Mouse (Mus musculus) lung, embryonic 15.5 days (tissue): ENCODE data around the gene Col5a2. TPM values are rescaled to one million over a fixed set of nuclear protein-coding genes. Genes with fewer than 3 reads are reported as not detected.
"Not testable (repeated sequence)": the region's sequence is repeated elsewhere in the genome, so short reads cannot be mapped to it uniquely, and the experiment has no call there.

Experiments
- ATAC-seq: fragments of 200-750 bp; cut with Nextera tagmentation; 2 replicates; pipeline ENCODE4 v1.8.0; 2017; ENCODE audit warnings: moderate number of reproducible peaks, borderline replicate concordance; ENCODE audit not compliant: low FRiP score, low TSS enrichment; ENCODE audit errors: extremely low read depth
- H3K27ac ChIP-seq: fragments of 300-500 bp; sonication (generic); 2 replicates; pipeline ENCODE4 v1.5.1; 2015; ENCODE audit warnings: moderate library complexity, mild to moderate bottlenecking, inconsistent platforms
- H3K27me3 ChIP-seq: fragments of 300-500 bp; sonication (generic); 2 replicates; pipeline ENCODE4 v1.6.1; 2015; ENCODE audit warnings: inconsistent platforms
- H3K36me3 ChIP-seq: fragments of 300-500 bp; sonication (generic); 2 replicates; pipeline ENCODE4 v1.6.1; 2015; ENCODE audit warnings: inconsistent platforms
- H3K4me1 ChIP-seq: fragments of 300-500 bp; sonication (generic); 2 replicates; pipeline ENCODE4 v1.6.1; 2015; ENCODE audit warnings: inconsistent platforms
- H3K4me2 ChIP-seq: fragments of 300-500 bp; sonication (generic); 2 replicates; pipeline ENCODE4 v1.6.1; 2015; ENCODE audit warnings: inconsistent platforms, mild to moderate bottlenecking, moderate library complexity
- H3K4me3 ChIP-seq: fragments of 300-500 bp; sonication (generic); 2 replicates; pipeline ENCODE4 v1.5.1; 2015; ENCODE audit warnings: mild to moderate bottlenecking, inconsistent platforms
- H3K9ac ChIP-seq: fragments of 300-500 bp; sonication (generic); 2 replicates; pipeline ENCODE4 v1.6.1; 2015; ENCODE audit warnings: inconsistent platforms
- H3K9me3 ChIP-seq: fragments of 300-500 bp; sonication (generic); 2 replicates; pipeline ENCODE4 v1.6.1; 2016; ENCODE audit warnings: inconsistent platforms
- WGBS: fragments of 180-500 bp; shearing (Covaris S2); methylation state at CpG from one replicate; pipeline ENCODE4 v1.1.7; 2015; 5-methylcytosine and 5-hydroxymethylcytosine counted together
- polyA plus RNA-seq: library from polyadenylated mRNA; unstranded; fragments of >200 nt; fragmentation: Nextera tagmentation; extraction: Ambion mirVana; gene quantifications from 2 replicates; pipeline ENCODE4 v1.2.1, GENCODE M21; 2015

Col5a2 gene
- polyA plus RNA-seq, 1 experiment from 2014 or later: 85.9 TPM

DNA sequence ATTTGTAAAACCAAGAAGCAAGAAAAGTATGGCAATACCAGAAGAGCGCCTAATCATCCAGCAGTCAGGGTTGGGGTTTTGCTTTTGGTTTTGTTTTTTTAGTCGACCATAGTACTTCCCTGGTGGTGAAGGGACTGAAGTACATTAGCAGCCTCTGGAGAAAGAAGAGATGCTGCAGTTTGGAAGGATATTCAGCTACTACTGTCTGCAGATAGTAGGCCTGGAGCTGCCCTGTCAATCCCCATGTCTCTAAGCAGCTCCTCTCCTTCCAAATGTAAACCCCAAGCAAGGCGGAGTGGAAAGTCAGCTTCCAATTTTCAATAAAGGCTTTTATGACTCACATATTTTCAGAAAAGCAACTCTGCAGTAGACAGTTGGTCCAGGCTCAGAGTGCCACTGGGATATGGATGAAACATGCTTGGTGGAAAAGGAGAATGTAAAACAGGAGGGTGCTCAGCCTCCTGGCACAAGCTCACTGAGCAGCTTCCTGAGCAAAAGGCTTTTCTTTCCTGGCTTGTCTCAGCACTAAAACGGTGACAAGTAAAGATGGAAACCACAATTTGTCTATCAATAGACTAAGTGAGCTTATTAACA lies 10.9 kb downstream of the Col5a2 start:
- no peaks in the 10 kb centered on the region for H3K9me3 ChIP-seq
- ATAC-seq: no peak
- H3K27me3 ChIP-seq: no peaks in the 10 kb centered on the region
- no peak overlapping the region for H3K4me2 ChIP-seq
- H3K4me3 ChIP-seq: no peak overlapping the region
- WGBS: 80% methylated on average over 4 of the region's 4 CpGs
- no peak overlapping the region for H3K27ac ChIP-seq
- H3K36me3 ChIP-seq: no peaks in the 10 kb centered on the region
- no peak overlapping the region for H3K9ac ChIP-seq
- no peaks in the 10 kb centered on the region for H3K4me1 ChIP-seq

DNA sequence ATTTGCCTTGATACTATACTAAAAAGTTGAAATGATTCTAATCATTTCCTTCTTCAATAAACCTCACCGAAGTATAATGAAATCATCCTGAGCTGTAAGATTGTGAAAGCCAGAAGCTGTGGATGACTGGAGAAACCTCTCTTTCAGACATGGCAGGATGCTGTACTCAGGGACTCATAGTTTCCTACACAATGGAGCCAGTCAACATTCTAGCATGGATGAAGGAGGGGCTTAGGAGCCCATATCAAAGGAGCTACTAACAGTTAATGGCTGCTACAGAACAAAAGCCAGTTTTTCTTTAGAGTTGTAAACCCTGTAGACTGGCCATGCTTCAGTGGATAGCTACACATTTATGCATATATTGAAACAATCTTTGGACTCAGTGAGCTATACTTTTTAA lies 12.6 kb downstream of the Col5a2 start:
- Histone ChIP-seq H3K4me2 (no peak overlapping the region), H3K9me3 (no peaks in the 10 kb centered on the region), H3K4me1 (no peaks in the 10 kb centered on the region), H3K27me3 (no peaks in the 10 kb centered on the region), H3K36me3 (no peaks in the 10 kb centered on the region), H3K4me3 (no peak overlapping the region), H3K27ac (no peak overlapping the region), H3K9ac (no peak overlapping the region)
- 94% methylated on average over 1 of the region's 1 CpGs for WGBS
- ATAC-seq: no peak

DNA sequence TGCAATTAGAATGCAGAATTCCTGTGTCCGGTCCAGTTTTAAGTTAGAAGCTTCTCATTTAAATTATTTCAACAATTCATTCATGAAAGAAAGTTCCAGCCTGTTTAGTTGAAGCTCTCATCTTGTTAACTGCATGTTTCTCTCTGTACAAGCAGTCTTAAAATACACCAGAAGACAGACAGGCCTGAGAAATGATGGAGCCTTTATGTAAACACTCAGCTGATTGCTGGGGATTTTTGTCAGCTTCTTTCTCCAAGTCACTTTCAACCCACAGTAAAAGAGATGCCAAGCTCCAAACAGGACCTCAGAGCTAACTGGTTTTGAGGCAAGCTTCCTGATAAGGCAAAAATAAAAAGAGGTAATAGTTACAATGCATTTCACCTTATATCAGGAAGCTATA lies 14.8 kb downstream of the Col5a2 start:
- ATAC-seq: no peak

DNA sequence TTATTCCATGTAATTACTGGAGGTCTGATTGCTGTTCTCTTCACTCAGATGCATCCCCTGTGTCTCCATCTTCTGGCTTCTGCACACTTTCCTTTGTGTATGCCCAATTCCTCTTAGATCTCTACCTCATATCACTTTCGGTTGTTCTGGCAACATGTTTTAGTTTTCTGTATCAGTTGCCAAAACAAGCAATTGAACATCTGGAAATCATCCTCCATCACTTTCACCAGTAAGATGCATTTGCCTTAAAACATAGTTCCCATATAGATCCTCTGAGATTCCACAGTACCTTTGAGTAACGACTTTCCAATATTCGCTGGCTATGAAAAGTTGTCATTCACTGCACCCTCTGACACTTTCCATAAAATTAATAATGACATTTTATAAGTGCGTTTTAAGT lies 20.1 kb downstream of the Col5a2 start:
- no peaks in the 10 kb centered on the region for H3K27me3 ChIP-seq
- H3K36me3 ChIP-seq: no peaks in the 10 kb centered on the region
- no peak for ATAC-seq
- no peak overlapping the region for H3K4me3 ChIP-seq
- no peaks in the 10 kb centered on the region for H3K4me1 ChIP-seq
- H3K9me3 ChIP-seq: no peaks in the 10 kb centered on the region
- 66% methylated on average over 4 of the region's 4 CpGs for WGBS
- H3K4me2 ChIP-seq: no peak overlapping the region
- H3K9ac ChIP-seq: no peak overlapping the region
- no peak overlapping the region for H3K27ac ChIP-seq

More for the DNA sequence above, 14.8 kb downstream of the Col5a2 start:
- Histone ChIP-seq H3K36me3 (no peaks in the 10 kb centered on the region), H3K27me3 (no peaks in the 10 kb centered on the region), H3K9ac (no peak overlapping the region), H3K4me1 (no peaks in the 10 kb centered on the region), H3K27ac (no peak overlapping the region), H3K9me3 (no peaks in the 10 kb centered on the region), H3K4me3 (no peak overlapping the region), H3K4me2 (no peak overlapping the region)
- WGBS: 58% methylated on average over 1 of the region's 1 CpGs

DNA sequence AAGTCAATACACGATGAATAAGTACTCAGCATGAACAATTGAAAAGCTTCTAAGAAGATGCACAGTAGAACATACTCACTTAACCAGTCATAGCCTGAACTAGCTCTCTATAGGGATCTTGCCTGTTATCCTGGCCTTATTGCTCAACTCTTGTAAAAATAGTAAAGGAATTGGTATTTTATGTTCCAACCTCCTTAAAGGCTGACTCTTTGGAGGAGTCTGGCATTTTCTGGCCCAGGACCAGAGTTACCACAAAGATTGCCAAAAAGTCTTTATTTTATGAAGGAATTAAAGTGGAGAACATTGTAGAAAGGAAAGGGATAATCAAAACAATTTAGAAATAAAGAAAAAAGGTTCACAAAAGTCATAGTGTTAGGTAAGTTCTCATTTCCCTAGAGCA lies 21.2 kb downstream of the Col5a2 start:
- H3K4me1 ChIP-seq: no peaks in the 10 kb centered on the region
- no peak overlapping the region for H3K4me2 ChIP-seq
- no peak overlapping the region for H3K9ac ChIP-seq
- H3K9me3 ChIP-seq: no peaks in the 10 kb centered on the region
- no peaks in the 10 kb centered on the region for H3K27me3 ChIP-seq
- H3K27ac ChIP-seq: no peak overlapping the region
- H3K36me3 ChIP-seq: no peaks in the 10 kb centered on the region
- no peak overlapping the region for H3K4me3 ChIP-seq
- no peak for ATAC-seq
- WGBS: 77% methylated on average over 1 of the region's 1 CpGs

DNA sequence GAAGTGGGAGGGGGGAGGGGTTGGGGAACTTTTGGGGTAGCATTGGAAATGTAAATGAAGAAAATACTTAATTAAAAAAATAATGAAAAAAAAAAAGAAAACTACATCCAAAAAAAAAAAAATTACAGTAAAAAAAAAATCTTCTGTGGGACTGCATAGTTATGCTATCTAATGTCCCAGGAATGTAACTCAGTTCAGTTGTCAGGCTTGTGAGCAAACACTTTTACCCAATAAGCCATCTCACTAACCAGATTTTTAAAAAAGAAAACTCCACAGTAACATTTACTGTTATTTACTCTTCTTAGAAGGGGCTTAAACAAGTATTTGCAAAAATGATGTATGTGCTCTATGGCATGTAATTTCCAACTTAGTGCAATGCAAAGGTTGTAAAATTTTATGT lies 24.0 kb downstream of the Col5a2 start:
- Histone ChIP-seq H3K4me3 (no peak overlapping the region), H3K9ac (no peak overlapping the region), H3K4me1 (no peaks in the 10 kb centered on the region), H3K36me3 (no peaks in the 10 kb centered on the region), H3K27ac (peak overlapping the region; percentile 11; the same call in 1 of the 2 replicates), H3K9me3 (no peaks in the 10 kb centered on the region), H3K4me2 (no peak overlapping the region), H3K27me3 (no peaks in the 10 kb centered on the region)
- no peak; the same call in 1 of the 2 replicates for ATAC-seq

DNA sequence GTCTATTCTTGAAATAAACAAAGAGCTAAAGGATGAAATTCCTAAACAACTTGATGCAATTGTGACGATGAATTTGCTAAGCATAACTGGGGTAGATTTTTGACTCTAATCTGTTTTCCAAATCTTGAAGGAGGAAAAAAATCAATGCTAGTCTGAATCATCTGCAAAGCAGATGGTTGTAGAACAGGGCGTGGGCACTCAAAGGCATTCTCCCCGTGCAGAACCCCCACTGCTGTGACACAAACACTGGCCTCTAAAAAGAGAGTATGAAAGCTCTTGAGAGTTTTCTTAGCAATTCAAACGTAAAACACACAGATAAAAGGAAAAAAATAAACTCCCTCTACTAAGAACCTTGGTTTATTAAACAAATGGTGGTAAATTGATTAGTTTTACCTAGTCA lies 30.3 kb downstream of the Col5a2 start:
- H3K27me3 ChIP-seq: no peaks in the 10 kb centered on the region
- H3K27ac ChIP-seq: no peak overlapping the region
- no peaks in the 10 kb centered on the region for H3K9me3 ChIP-seq
- 48% methylated on average over 4 of the region's 4 CpGs for WGBS
- ATAC-seq: no peak
- no peak overlapping the region for H3K9ac ChIP-seq
- no peaks in the 10 kb centered on the region for H3K36me3 ChIP-seq
- H3K4me1 ChIP-seq: no peaks in the 10 kb centered on the region
- no peak overlapping the region for H3K4me2 ChIP-seq
- H3K4me3 ChIP-seq: no peak overlapping the region

DNA sequence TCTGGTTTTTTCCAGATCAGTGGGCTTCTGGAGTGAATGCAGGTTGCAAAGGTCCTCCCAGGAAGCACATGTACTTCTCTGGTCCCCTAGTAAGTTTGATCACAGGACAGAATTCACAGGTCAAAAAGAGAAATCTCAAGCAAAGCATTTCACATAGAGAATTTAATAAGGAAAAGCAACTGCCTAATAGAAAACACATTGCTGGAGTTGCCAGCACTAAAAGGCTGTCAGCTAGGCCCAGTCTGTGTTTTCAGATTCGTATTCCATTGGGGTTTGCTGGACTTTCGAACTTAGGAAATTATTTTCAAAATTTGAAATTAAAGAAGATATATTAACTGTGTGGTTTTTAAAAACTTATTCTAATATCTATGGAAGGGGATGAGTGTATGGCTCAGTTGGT lies 42.3 kb downstream of the Col5a2 start:
- no peaks in the 10 kb centered on the region for H3K27me3 ChIP-seq
- no peaks in the 10 kb centered on the region for H3K9me3 ChIP-seq
- H3K36me3 ChIP-seq: no peaks in the 10 kb centered on the region
- no peak overlapping the region for H3K4me2 ChIP-seq
- H3K9ac ChIP-seq: no peak overlapping the region
- ATAC-seq: no peak
- H3K4me1 ChIP-seq: no peaks in the 10 kb centered on the region
- H3K27ac ChIP-seq: no peak overlapping the region
- H3K4me3 ChIP-seq: no peak overlapping the region
- 89% methylated on average over 2 of the region's 2 CpGs for WGBS

DNA sequence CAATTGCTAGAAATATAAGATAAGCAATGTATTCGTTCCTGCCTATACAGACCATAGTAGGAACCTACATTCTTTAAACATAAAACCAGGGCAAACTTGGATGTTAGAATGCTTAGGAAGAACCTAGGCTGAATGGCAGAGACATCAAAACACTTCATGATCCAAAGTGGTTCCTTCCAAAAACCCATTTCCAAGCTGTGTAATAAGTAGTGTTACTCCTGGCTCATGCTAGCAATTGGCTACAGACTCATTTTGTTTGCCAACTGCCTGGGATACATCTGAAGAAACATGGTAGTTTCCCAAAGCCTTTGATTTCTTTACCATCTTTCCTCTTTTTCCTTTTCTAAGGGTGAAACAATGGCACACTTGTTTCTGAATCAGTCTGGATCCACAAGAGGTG lies 47.3 kb downstream of the Col5a2 start:
- no peak for ATAC-seq
- 82% methylated on average over 1 of the region's 1 CpGs for WGBS
- H3K9ac ChIP-seq: no peak overlapping the region
- no peak overlapping the region for H3K4me2 ChIP-seq
- no peaks in the 10 kb centered on the region for H3K36me3 ChIP-seq
- H3K27ac ChIP-seq: no peak overlapping the region
- H3K9me3 ChIP-seq: no peaks in the 10 kb centered on the region
- H3K27me3 ChIP-seq: no peaks in the 10 kb centered on the region
- H3K4me1 ChIP-seq: no peaks in the 10 kb centered on the region
- no peak overlapping the region for H3K4me3 ChIP-seq

DNA sequence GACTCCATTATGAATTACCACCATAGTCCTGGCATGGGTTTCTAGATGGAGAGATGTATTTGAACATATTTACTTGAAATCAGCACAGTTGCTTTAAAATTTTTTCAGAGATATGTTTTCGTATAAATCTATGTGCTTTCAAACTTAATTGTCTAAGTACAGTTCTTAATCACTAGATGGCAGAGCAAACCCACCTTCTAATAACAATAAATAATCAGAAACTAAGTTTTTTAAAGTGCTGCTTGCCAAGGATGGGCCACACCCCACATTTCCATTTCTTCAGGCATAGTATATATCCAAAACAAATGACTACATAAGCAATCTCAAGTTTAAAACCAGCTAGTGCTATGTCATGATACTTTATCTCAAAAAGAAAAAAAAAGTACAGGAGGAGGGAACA lies 54.2 kb downstream of the Col5a2 start:
- no peak overlapping the region for H3K27ac ChIP-seq
- no peaks in the 10 kb centered on the region for H3K9me3 ChIP-seq
- H3K27me3 ChIP-seq: no peaks in the 10 kb centered on the region
- no peaks in the 10 kb centered on the region for H3K4me1 ChIP-seq
- H3K36me3 ChIP-seq: no peaks in the 10 kb centered on the region
- no peak overlapping the region for H3K4me2 ChIP-seq
- ATAC-seq: no peak
- H3K9ac ChIP-seq: no peak overlapping the region
- WGBS: 71% methylated on average over 1 of the region's 1 CpGs
- no peak overlapping the region for H3K4me3 ChIP-seq

DNA sequence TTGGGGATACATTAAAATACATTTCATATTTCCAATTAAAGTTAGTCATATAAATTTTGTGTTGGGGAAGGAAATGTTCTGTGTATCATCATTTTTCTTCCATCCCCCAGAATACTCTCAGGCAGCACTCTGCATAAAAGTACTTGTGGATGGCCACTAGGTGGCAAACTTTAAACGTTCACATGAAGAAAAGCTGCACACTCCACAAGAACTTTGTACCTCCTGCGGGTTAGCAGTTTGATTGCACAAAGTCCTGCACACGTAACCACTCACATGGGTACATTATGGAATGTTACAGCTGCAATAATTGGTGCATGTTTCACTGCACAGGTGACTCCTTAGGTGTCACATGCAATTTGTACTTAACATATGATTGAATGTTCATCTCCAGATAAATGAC lies 71.2 kb downstream of the Col5a2 start:
- ATAC-seq: peak; percentile 35; the same call in 1 of the 2 replicates
- WGBS: 16% methylated on average over 3 of the region's 3 CpGs
- no peak overlapping the region for H3K27ac ChIP-seq
- no peak overlapping the region for H3K9ac ChIP-seq
- peaks cover 17% of the 10 kb centered on the region for H3K36me3 ChIP-seq
- H3K4me3 ChIP-seq: no peak overlapping the region
- no peaks in the 10 kb centered on the region for H3K9me3 ChIP-seq
- H3K4me2 ChIP-seq: no peak overlapping the region
- no peaks in the 10 kb centered on the region for H3K27me3 ChIP-seq
- H3K4me1 ChIP-seq: no peaks in the 10 kb centered on the region; the same call in 1 of the 2 replicates

DNA sequence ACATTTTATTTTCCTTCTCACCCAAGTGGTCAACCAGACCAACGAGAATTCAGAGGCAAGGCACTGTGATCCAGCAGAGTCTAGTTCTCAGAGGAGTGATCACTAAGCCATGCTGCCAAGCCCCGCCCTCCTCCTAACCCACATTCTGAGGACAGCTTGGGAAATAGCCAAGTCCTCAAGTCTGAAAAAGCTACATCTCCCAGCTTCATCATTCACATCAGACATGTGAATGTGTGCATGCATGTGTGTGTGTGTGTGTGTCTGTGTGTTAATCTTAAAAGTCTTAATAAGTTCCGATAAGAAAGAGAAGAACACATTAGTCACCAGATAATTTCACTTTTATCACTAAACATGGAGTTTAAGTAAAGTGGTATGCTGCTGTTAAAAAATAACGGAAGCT lies 72.6 kb downstream of the Col5a2 start:
- peaks cover 21% of the 10 kb centered on the region for H3K36me3 ChIP-seq
- ATAC-seq: no peak; the same call in 1 of the 2 replicates
- H3K27ac ChIP-seq: no peak overlapping the region
- H3K4me1 ChIP-seq: no peaks in the 10 kb centered on the region; the same call in 1 of the 2 replicates
- H3K27me3 ChIP-seq: no peaks in the 10 kb centered on the region
- H3K9me3 ChIP-seq: no peaks in the 10 kb centered on the region
- no peak overlapping the region for H3K4me3 ChIP-seq
- WGBS: 52% methylated on average over 4 of the region's 4 CpGs
- no peak overlapping the region for H3K4me2 ChIP-seq
- H3K9ac ChIP-seq: no peak overlapping the region

DNA sequence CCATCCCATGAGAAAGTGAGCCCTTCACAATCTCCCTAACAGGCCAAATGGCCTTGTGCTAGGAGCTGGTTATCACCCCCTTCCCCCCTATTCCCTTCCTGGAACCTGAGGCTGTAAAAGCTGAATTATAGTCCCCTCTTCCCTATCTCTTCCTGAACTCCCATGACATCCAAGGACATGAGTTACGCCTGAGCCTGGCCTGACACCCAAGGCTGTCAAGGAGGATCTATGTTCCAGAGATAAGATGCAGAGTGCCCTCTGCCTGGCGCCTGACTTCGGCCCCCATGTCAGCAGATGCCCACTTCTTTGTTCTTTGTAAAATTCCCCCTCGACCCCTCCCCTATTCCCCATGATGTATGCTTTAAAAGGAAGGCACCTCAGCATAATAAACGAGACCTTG lies 73.9 kb downstream of the Col5a2 start:
- ATAC-seq, H3K27ac ChIP-seq, H3K4me3 ChIP-seq, H3K4me1 ChIP-seq, H3K4me2 ChIP-seq, H3K9me3 ChIP-seq, H3K9ac ChIP-seq, H3K27me3 ChIP-seq: not testable (repeated sequence)
- H3K36me3 ChIP-seq: peaks cover 21% of the 10 kb centered on the region
- WGBS: 81% methylated on average over 5 of the region's 5 CpGs
